Mouse (Mus musculus): ENCODE measurements around the gene Dek.

Gene Dek

GRCm38 (mm10) chr13:47109239-47109638 is 3.2 kb upstream of the Dek start:
- DNase-seq (ENCODE audit: low spot score) = peak; percentile 42

GRCm38 (mm10) chr13:47106580-47106888 is 533 bp upstream of the Dek start:
- no peak for DNase-seq (ENCODE audit: low spot score)

GRCm38 (mm10) chr13:47104856-47105541 is 1.0 kb downstream of the Dek start:
- no peak for DNase-seq (ENCODE audit: low spot score)

GRCm38 (mm10) chr13:47104146-47104545 is 1.9 kb downstream of the Dek start:
- DNase-seq (ENCODE audit: low spot score) = no peak

GRCm38 (mm10) chr13:47100587-47100986 is 5.4 kb downstream of the Dek start:
- DNase-seq (ENCODE audit: low spot score) = no peak

- DNase-seq (ENCODE audit: low spot score) = no peak
Observed at GRCm38 (mm10) chr13:47099265-47099664, 6.7 kb downstream of the Dek start.

- DNase-seq (ENCODE audit: low spot score) = no peak
Observed at GRCm38 (mm10) chr13:47096591-47096990, 9.4 kb downstream of the Dek start.

GRCm38 (mm10) chr13:47093791-47094190 is 12.2 kb downstream of the Dek start:
- DNase-seq (ENCODE audit: low spot score) = no peak

- no peak for DNase-seq (ENCODE audit: low spot score)
Observed at GRCm38 (mm10) chr13:47089271-47089670, 16.7 kb downstream of the Dek start.

GRCm38 (mm10) chr13:47088433-47088832 is 17.6 kb downstream of the Dek start:
- DNase-seq (ENCODE audit: low spot score) = no peak

GRCm38 (mm10) chr13:47080905-47081505 is 25.0 kb downstream of the Dek start:
- no peak for DNase-seq (ENCODE audit: low spot score)

GRCm38 (mm10) chr13:47078799-47079198 is 27.2 kb downstream of the Dek start:
- no peak for DNase-seq (ENCODE audit: low spot score)

- no peak for DNase-seq (ENCODE audit: low spot score)
Observed at GRCm38 (mm10) chr13:47077367-47077766, 28.6 kb downstream of the Dek start.

- no peak for DNase-seq (ENCODE audit: low spot score)
Observed at GRCm38 (mm10) chr13:47076156-47076555, 29.8 kb downstream of the Dek start.

- DNase-seq (ENCODE audit: low spot score) = no peak
Observed at GRCm38 (mm10) chr13:47072484-47072883, 33.5 kb downstream of the Dek start.

GRCm38 (mm10) chr13:47071871-47072270 is 34.1 kb downstream of the Dek start:
- DNase-seq (ENCODE audit: low spot score) = no peak

- DNase-seq (ENCODE audit: low spot score) = no peak
Observed at GRCm38 (mm10) chr13:47070329-47071080, 35.5 kb downstream of the Dek start.

GRCm38 (mm10) chr13:47067001-47067400 is 39.0 kb downstream of the Dek start:
- no peak for DNase-seq (ENCODE audit: low spot score)

GRCm38 (mm10) chr13:47066516-47066915 is 39.5 kb downstream of the Dek start:
- DNase-seq (ENCODE audit: low spot score) = no peak

GRCm38 (mm10) chr13:47063985-47064760 is 41.8 kb downstream of the Dek start:
- DNase-seq (ENCODE audit: low spot score) = no peak

- DNase-seq (ENCODE audit: low spot score) = no peak
Observed at GRCm38 (mm10) chr13:47062756-47063155, 43.2 kb downstream of the Dek start.

- DNase-seq (ENCODE audit: low spot score) = no peak
Observed at GRCm38 (mm10) chr13:47056781-47057180, 49.2 kb downstream of the Dek start.

- DNase-seq (ENCODE audit: low spot score) = no peak
Observed at GRCm38 (mm10) chr13:47056126-47056525, 49.9 kb downstream of the Dek start.
